Mouse (Mus musculus) heart, adult 2 months (tissue): ENCODE results near the gene Kdm5c.

Experiments
- CTCF ChIP-seq: fragments of 200-600 bp; IDR thresholded peaks from 2 replicates; pipeline ENCODE4 v1.8.1; 2022; ENCODE audit warnings: antibody characterized with exemption, mild to moderate bottlenecking, moderate library complexity
- EP300 ChIP-seq: fragments of 200-500 bp; IDR thresholded peaks from 2 replicates; pipeline ENCODE4 v1.6.1; 2011; ENCODE audit warnings: low read depth, low read length, control low read depth; ENCODE audit not compliant: insufficient read depth
- POLR2A ChIP-seq: fragments of 200-500 bp; IDR thresholded peaks from 2 replicates; pipeline ENCODE4 v1.6.1; 2011; ENCODE audit warnings: mild to moderate bottlenecking, low read depth, low read length, control low read depth; ENCODE audit not compliant: insufficient read depth

GRCm38 (mm10) chrX:152197814-152198648 lies 34.8 kb upstream of the Kdm5c start:
- no peak for TF ChIP-seq CTCF
- no peak for TF ChIP-seq POLR2A
- TF ChIP-seq EP300 = no peak
